Mouse (Mus musculus) natural killer cell, adult 2 months (primary cell): ENCODE data around the gene Nkx6-2.

ENCODE experiments used
- DNase-seq, 2 experiments: peaks; one replicate each; pipeline ENCODE4 v3.0.0; 2022; ENCODE audit warnings: low spot score in 2 of 2

Gene Nkx6-2

DNA sequence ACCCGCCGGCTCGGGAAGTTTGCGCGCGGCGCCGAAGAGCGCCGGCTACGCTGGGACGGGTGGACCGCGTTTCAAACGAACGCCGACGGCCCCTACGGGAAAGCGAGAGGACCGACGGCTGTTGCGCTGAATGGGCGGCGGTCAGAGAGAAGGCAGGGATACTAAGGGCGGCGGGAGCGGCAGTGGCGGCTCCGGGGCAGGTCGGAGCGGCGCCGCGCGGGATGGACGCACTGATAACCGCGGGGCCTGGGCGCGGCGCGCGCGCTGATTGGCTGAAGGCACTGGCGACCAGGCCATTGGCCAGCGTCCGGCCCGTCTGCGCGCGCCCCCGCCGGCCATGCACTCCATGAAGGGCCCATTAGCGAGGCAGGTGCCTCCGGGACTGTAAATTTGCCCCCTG, at the start of gene Nkx6-2:
Gene Nkx6-2 (minus strand): TSS at position 203 of the 400 bp plus-strand sequence.
- DNase-seq, result no peak

- no peak for DNase-seq
Observed at GRCm38 (mm10) chr7:139625156-139625555, 42.6 kb upstream of the Nkx6-2 start.

DNA sequence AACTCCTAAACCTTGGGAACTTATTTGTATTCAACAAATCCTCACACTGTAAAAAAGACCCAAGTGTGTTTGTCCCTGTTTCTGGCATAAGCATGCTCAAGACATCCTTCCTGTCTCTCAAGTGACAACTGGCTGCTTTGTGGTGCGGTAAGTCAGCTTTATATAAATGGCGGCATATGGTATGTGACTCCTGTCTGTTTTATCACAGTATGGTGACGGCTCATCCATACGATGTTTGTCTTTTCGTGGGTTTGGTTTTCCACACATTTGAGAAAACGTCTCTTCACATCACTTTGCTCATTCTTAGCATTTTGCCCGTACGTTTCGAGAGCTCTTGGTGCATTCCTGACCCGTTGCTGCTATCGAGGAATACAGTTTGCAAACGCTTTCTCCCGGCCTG, 40.0 kb upstream of the Nkx6-2 start:
- no peak for DNase-seq

GRCm38 (mm10) chr7:139615767-139616766, 33.5 kb upstream of the Nkx6-2 start:
- peak; percentile 6 to 26 for DNase-seq

GRCm38 (mm10) chr7:139610328-139610727, 27.7 kb upstream of the Nkx6-2 start:
- no peak for DNase-seq

- DNase-seq, result no peak
Observed at GRCm38 (mm10) chr7:139595862-139596261, 13.3 kb upstream of the Nkx6-2 start.

DNA sequence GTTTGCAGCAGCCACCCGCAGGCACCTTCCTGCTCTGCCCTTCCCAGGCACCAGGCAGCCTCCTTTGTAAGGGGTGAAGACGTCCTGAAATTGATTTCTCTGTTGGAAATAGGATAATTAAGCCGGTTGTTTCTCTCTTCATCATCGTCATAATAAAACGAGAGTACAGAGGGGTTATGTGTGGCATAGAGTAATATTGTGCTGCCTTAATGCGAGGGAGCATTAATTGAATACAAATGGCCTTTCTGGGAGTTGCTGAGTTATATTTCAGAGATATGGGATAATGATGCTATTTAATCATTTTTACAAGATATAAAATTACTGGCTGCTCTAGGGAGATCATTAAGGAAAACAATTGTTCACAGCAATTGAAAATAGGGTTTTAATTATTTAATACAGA, 12.7 kb upstream of the Nkx6-2 start:
- no peak for DNase-seq

GRCm38 (mm10) chr7:139591311-139591710, 8.7 kb upstream of the Nkx6-2 start:
- no peak for DNase-seq

DNA sequence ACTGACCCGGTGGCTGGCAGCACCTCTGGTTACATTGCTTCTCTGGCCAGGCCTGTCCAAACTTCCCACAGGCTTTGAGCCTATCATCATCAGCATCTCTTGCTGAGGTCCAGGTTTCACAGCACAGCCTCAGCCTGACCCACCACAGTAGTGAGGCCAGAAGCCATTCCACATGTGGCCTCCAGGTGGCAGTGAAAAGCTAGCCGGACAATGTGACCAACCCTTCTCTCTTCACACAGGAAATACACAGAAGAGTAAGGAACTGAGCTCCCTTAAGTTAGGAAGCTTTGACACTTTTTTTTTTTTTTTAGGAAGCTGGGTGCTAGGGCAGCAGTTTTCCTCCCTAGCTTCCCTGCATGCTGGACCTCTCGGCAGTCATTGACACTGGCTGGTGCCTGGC, 7.7 kb upstream of the Nkx6-2 start:
- no peak for DNase-seq

- no peak for DNase-seq
Observed at GRCm38 (mm10) chr7:139587919-139588318, 5.3 kb upstream of the Nkx6-2 start.

GRCm38 (mm10) chr7:139585183-139585821, 2.7 kb upstream of the Nkx6-2 start:
- DNase-seq, result no peak

GRCm38 (mm10) chr7:139584221-139585175, 1.9 kb upstream of the Nkx6-2 start:
- DNase-seq, result no peak

DNA sequence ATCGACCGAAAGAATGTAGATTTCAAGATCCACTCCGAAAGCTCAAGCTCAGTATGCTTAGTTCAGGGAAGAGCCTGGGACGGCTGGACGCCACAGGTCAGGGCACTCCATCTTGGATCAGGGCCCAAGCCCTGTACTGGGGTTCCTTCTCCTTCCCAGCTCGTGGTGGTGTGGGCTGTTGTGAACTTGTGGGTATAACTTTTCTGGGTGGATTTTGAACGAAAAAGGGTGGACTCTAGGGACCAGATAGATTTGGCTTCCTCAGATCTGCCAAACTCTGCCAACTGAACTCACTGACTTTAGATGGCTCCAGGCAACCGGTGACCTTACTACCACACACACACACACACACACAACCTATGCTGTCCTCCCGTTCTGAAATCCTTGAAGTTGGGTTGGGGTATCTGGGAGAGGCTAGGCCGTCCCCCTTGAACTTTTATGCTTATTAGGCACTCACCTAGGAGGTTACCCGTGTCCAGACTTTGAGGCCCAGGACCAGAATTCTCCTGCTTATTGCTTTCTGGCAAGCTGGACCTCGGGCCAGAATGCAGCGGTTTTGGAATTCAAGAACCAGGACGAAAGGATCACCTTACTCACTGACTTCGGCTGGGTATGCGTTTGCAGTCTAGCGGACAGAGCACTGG, 619 bp upstream of the Nkx6-2 start:
- no peak for DNase-seq

DNA sequence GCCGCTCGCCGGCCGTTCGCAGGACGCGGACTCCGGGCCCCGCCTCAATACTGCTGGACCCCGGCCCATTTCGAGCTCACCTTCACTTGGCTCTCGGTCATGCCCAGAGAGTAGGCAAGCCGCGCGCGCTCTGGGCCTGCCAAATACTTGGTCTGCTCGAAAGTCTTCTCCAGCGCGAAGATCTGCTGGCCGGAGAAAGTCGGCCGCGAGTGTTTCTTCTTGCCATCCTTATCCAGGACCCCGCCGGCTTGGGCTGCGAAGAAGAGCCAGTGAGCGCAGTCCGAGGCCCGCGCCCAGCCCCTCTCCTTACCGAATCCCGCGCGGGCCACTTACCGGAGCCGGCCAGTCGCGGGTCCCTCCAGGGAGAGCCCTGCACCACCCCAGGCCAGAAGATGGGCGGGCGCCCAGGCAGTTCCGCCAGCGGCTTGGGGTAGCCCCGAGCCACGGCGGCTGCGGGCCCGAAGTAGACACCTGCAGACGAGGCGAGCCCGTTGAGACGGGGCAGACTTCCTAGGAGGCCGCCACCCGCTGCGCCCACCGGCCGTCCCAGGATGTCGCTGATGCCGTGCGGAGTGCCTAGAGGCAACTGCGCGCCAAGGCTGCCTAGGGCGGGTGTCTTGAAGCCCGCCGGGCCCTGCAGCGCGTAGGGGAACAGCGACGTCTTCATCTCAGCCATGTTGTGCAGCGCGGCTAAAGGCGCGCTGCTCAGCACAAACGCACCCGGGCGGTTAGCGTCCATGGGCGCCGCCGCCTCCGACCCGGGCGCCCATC, 611 bp downstream of the Nkx6-2 start:
- no peak for DNase-seq

DNA sequence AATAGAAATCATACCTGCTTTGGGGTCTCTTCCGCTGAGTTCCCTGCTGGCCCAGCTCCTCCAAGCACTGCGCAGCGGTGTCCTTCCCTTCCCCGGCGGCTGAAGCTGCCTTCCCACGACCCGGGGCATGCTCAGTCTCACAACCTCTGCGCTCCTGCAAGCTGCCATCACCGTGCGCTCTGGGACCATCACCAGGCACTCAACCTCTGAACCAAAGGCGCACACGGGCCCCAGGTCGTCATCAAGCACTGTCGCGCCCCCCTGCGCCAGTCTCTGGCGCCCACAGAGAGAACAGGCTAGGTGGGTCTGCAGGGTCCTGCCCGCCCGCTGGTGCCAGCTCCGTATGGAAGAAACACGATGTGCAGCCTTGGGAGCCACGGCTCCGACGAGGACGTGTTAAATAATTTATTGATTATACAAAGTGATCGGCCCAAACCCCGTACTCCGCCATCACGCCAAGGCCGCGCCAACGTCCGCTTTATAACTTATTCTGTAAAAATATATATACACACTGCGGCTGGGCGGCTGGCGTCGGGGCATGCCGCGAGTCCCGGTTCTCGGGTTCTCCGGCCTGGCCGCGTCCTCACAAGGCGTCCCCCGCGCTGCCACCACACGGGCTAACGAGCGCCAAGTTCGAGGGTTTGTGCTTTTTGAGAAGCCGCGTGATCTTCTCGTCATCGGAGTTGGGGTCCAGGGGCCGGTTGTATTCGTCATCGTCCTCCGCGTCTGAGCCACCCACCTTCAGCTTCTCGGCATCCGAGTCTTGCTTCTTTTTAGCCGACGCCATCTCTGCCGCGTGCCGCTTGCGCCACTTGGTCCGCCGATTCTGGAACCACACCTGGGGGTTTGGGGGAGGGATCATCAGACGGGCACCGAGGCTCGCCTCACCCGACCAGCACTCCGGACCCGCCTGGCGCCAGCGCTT, 1.5 kb downstream of the Nkx6-2 start:
- DNase-seq, result no peak

DNA sequence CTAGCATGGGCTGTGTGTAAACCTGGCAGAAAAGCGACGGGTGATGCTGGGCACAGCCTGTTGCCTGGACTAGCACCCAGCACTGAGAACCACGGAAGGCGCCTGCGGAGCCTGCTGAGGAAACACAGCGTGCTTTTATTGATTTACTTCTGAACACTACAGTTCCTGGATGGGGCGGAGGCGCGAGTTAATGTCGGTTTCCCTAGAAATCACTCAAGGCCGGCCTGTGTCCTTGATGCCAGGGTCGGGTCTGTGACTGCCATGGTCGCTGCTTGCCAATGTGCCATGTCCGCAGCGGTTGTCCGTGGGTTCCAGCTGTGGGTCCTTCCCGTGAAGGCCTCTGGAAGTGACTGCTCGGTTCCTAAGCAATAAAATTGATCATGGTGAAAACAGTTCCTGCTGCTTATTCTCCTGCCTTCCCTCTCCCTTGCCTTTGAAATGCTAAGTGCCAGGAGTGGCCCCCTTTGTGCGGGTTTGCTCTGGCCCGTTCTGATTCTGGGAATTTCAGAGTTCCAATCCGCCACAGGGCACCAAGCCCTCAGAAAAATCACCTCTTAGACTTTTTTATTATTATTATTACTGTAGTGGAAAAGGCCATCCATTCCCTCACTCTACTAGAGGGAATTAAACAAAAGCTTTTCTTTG, 3.2 kb downstream of the Nkx6-2 start:
- DNase-seq, result no peak

DNA sequence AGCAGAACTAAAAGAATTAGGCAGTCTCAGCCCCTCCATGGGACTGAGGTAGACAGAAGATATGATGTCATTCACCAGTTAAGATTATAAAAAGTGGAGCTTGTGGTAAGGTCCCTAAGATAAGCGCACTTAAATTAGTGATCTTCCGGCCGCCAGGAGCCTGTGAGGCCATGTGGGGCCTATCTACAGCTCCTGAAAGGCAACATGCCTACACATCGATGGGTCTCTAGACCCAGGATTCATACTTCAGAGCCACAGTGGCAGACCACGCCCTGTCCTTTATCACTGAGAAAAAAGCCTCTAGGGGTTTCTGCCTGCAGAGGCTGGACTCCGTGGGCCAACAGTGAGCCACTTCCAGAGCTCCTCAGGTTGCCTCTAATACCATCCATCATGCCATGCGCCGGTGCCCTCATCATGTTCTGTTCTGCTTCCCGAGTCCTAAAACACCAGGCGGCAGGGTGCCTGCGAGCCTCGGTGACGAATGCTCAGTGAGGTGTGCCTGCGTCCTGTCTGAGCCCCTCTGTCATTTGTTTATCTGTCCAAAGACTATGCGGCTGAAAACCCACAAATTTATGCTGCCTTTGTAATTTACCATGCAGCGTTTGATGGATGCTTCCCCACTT, 6.4 kb downstream of the Nkx6-2 start:
- DNase-seq, result no peak

DNA sequence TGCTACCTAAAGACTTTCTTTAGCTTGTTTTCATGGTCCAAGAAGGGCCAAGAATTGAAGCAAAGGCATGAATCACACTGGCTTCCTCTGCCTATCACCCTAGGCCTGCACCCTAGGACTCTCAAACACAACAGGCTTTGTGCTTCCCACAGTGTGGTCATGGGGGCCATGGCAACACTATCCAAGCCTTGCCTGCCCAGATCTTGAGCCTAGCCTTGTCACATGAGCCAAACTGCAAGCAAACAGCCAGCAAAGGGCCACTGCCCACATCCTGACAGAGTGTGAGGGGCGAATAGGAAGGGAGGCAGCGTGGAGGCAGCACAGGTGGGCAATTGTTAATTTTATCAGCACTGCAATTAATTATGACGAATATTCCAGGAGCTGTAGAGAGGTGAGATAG, 9.9 kb downstream of the Nkx6-2 start:
- DNase-seq, result no peak
